Mouse (Mus musculus): Measurements from ENCODE around the gene Slc35e2. TPM values are rescaled to one million over a fixed set of nuclear protein-coding genes. Genes with fewer than 3 reads are reported as not detected.

Gene Slc35e2
- 7.0 and 7.2 TPM in 2 replicates for polyA plus RNA-seq (2015; fragmentation: Nextera tagmentation; extraction: Ambion mirVana)

DNA sequence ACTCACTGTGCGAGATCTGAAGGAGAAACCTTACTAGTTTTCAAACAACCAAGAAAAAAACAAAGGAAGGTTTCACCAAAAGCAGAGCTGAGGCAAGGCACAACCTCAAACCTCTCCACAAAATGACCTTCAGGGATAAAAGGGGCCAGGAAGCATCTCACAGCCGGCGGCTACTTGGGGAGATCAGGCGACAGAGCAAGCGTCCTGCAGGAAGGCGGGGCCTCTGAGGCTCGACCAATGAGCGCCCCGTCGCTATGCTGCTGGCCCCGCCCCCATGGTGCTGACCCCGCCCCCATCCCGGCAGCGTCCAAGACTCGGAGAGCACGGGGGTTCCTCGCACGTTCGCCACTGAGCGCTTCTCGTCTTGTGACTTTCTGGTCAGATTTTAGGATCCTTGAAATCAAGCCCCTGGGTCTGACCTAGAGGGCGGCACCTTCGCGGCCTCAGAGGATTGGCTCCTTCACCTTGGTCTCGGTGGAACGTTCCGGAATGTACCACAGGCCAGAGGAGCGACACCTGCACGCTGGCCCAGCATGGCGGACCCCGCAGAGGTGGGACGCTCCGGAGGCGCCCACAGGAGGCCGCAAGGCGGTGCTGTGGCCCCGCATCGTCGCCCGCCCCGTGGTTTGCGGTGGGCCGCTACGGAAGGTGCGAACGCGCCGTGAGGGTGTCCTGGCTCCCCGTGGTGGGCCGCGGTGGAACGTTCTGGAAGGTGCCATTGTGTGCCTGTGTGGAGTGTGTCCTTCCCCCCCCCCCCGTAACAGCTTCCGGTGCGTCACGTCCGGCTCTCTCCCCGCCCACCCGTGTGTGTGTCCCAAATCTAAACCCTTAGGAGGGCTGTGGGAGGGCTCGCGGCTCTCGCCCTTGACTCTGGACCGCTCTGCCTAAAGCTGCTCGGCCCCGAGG is at the start of gene Slc35e2:
Gene Slc35e2 (plus strand): TSS at position 326 of the 906 bp plus-strand sequence.
- Histone ChIP-seq H3K4me3 (replicated peaks) (peak within 1 kb of the TSS; percentile 85), H3K9me3 (no peaks in the 10 kb centered on the region), H3K4me1 (replicated peaks) (no peaks in the 10 kb centered on the region), H3K27ac (peak within 1 kb of the TSS; percentile 99), H3K27me3 (replicated peaks) (no peaks in the 10 kb centered on the region), H3K4me2 (replicated peaks) (peak within 1 kb of the TSS; percentile 89), H3K36me3 (0 out of 2 replicates have a peak, but pooled peaks cover 5% of the 10 kb centered on the region), H3K9ac (peak within 1 kb of the TSS; percentile 93)
- peak; percentile 96 for ATAC-seq
- WGBS, result under 1% methylated on average over 65 of the region's 65 CpGs

DNA sequence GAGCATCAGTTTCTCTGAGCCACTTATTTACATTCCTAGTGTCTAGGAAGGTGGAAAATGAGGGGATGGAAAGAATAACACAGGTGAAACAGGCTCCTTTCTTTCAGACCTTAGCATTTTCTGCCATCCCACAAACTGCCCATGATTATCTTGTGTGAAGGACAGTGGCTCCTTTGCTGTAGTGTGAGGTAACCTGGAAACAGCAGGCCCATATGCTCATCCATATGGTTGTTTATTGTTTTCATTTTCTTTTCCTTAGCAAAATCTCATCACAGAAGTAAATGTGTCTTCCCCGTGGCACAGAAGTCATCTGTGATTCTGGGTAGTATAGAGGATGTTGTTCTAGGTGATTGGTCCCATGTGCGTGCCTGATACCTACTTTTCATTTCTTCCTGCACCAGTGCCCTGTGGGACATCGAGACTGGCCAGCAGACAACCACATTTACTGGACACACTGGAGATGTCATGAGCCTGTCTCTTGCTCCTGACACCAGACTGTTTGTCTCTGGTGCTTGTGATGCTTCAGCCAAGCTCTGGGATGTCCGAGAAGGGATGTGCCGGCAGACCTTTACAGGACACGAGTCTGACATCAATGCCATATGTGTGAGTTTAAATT is 48.2 kb upstream of the Slc35e2 start:
- no peak overlapping the region for H3K9ac ChIP-seq
- no peaks in the 10 kb centered on the region for H3K27me3 ChIP-seq (replicated peaks)
- H3K4me2 ChIP-seq (replicated peaks), result no peak overlapping the region
- H3K4me3 ChIP-seq (replicated peaks), result no peak overlapping the region
- WGBS, result 90% methylated on average over 6 of the region's 6 CpGs
- peaks cover 35% of the 10 kb centered on the region for H3K36me3 ChIP-seq
- no peaks in the 10 kb centered on the region for H3K9me3 ChIP-seq
- no peak for ATAC-seq
- no peak overlapping the region for H3K27ac ChIP-seq
- H3K4me1 ChIP-seq (replicated peaks), result no peaks in the 10 kb centered on the region

DNA sequence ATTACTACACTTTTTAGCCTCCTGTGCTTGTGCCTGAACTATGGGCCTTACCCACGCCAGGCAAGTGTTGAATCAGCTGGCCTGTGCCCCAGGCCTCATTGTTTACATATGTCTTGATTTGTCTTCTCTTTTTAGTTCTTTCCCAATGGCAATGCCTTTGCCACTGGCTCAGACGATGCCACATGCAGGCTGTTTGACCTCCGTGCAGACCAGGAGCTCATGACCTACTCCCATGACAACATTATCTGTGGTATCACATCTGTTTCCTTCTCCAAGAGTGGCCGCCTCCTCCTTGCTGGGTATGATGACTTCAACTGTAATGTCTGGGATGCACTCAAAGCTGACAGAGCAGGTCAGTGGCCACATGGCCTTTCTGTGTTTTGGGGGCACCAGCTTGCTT is 46.3 kb upstream of the Slc35e2 start:
- Histone ChIP-seq H3K4me2 (replicated peaks) (no peak overlapping the region), H3K27ac (no peak overlapping the region), H3K9ac (no peak overlapping the region), H3K4me3 (replicated peaks) (no peak overlapping the region), H3K36me3 (peaks cover 46% of the 10 kb centered on the region), H3K4me1 (replicated peaks) (0 out of 2 replicates have a peak, but pooled peaks cover 3% of the 10 kb centered on the region), H3K27me3 (replicated peaks) (no peaks in the 10 kb centered on the region), H3K9me3 (no peaks in the 10 kb centered on the region)
- peak; percentile 42; the same call in 1 of the 2 replicates for ATAC-seq
- 72% methylated on average over 4 of the region's 4 CpGs for WGBS

DNA sequence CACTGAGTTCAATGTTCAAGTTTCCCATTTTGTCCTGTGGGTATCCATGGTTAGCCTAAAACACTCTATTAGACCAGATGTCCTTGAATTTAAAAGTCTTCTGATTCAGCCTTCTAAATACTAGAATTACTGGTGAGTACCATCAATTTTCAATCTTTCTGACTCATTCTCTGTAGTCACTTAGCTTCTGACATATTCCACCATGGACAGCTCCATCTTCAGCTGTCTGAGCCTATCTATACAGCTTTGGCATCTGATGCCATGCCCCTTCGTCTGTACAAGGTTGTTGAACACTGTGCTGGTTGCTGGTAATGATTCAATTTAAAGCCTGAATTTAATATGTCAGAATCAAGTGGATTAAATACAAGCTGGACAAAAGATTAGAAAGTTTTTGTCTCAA is 45.8 kb upstream of the Slc35e2 start:
- Histone ChIP-seq H3K9me3 (no peaks in the 10 kb centered on the region), H3K4me2 (replicated peaks) (no peak overlapping the region), H3K9ac (no peak overlapping the region), H3K36me3 (peaks cover 52% of the 10 kb centered on the region), H3K27me3 (replicated peaks) (no peaks in the 10 kb centered on the region), H3K4me1 (replicated peaks) (0 out of 2 replicates have a peak, but pooled peaks cover 4% of the 10 kb centered on the region), H3K4me3 (replicated peaks) (no peak overlapping the region), H3K27ac (no peak overlapping the region)
- WGBS, result 68% methylated on average over 1 of the region's 1 CpGs
- no peak for ATAC-seq

DNA sequence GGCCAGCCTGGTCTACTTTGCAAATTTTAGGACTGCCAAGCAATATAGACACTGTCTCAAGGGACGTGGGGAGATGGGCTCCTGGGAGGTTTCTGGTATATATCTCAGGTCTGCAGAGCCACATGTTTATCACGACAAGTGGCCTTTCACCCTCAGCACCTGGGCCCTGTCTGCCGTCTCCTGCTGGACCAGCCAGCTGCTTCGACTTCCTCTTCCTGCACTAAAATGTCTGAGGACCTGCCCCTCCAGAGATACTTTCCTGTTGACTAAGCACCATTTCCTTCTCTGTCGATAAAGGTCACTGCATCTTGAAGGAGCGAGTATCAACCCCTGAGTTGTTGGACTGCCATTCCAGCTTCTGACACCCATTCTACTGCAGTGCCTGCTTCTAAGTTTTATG is 41.8 kb upstream of the Slc35e2 start:
- H3K4me1 ChIP-seq (replicated peaks), result peaks cover 29% of the 10 kb centered on the region
- no peak for ATAC-seq
- peaks cover 37% of the 10 kb centered on the region for H3K36me3 ChIP-seq
- no peak overlapping the region for H3K9ac ChIP-seq
- no peaks in the 10 kb centered on the region for H3K27me3 ChIP-seq (replicated peaks)
- H3K9me3 ChIP-seq, result no peaks in the 10 kb centered on the region
- H3K4me3 ChIP-seq (replicated peaks), result no peak overlapping the region
- WGBS, result 46% methylated on average over 6 of the region's 6 CpGs
- no peak overlapping the region for H3K4me2 ChIP-seq (replicated peaks)
- H3K27ac ChIP-seq, result no peak overlapping the region

DNA sequence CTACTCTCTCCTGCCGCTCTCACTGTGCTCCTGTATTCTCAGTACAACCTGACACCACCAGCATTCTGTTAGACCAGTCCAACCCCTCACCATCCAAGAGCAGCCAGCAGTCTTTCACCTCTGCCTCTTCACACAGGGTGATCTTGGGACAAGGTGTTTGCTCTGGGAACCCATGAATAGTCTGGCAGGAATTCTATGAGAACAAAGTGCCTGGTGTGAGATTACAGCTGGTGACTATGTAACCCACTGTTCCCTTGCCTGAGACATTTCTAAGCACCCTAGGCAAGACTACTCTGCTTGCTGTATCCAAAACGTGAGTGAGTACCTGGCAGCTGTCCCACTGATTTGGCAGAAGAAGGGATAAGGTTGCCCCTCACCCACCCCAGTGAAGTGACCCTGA is 40.3 kb upstream of the Slc35e2 start:
- no peak overlapping the region for H3K9ac ChIP-seq
- no peaks in the 10 kb centered on the region for H3K27me3 ChIP-seq (replicated peaks)
- H3K36me3 ChIP-seq, result peaks cover 28% of the 10 kb centered on the region; the same call in 1 of the 2 replicates
- WGBS, result 62% methylated on average over 2 of the region's 2 CpGs
- no peak for ATAC-seq
- H3K27ac ChIP-seq, result 0 out of 2 replicates have a peak overlapping the region, but pooled peaks have one; percentile 10
- no peak overlapping the region for H3K4me2 ChIP-seq (replicated peaks)
- no peaks in the 10 kb centered on the region for H3K9me3 ChIP-seq
- no peak overlapping the region for H3K4me3 ChIP-seq (replicated peaks)
- H3K4me1 ChIP-seq (replicated peaks), result peaks cover 37% of the 10 kb centered on the region

DNA sequence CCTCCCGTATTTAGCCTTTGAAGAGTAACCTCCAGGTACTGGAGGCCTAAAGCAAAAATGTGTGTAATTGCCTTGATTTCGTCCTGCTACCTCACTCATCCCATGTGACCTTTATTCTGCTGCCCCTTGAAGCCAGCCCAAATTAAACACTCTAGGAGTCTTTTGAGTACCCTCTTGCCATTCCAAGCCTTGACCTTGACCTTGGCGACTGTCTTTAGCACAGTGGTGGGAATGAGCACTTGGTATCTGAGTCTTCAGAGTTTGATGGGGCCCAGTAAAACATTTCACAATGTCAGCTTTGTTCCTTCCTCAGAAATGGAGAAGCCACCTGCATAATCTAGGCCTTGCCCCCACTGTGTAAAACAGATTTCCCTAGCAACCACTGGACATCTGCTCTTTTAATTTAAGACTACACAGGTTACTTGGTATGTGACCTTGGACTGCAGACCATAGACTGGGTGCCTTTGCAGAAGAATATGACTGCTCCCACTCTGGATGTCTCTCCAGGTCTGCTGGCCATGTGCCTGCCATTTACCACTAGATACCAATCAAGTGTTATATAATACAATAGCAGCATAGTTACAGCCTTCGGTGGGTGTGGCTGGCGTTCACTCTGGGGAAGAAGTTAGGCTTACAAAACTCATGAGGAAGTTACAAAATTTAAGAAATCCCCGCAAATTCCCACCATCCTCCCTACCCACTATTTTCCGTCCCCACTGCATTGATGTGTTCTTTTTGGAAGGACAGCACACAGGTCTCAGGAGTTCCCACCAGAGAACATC is 39.4 kb upstream of the Slc35e2 start, which contains the start of gene Nadk:
Gene Nadk (plus strand): TSS at position 718 of the 782 bp plus-strand sequence.
- Histone ChIP-seq H3K27ac (peak within 1 kb of the TSS; percentile 88), H3K4me3 (replicated peaks) (peak within 1 kb of the TSS; percentile 92), H3K9me3 (no peaks in the 10 kb centered on the region), H3K9ac (peak within 1 kb of the TSS; percentile 41), H3K4me2 (replicated peaks) (peak within 1 kb of the TSS; percentile 81), H3K27me3 (replicated peaks) (no peaks in the 10 kb centered on the region), H3K4me1 (replicated peaks) (peaks cover 44% of the 10 kb centered on the region), H3K36me3 (peaks cover 25% of the 10 kb centered on the region; the same call in 1 of the 2 replicates)
- no peak for ATAC-seq
- 61% methylated on average over 7 of the region's 7 CpGs for WGBS

DNA sequence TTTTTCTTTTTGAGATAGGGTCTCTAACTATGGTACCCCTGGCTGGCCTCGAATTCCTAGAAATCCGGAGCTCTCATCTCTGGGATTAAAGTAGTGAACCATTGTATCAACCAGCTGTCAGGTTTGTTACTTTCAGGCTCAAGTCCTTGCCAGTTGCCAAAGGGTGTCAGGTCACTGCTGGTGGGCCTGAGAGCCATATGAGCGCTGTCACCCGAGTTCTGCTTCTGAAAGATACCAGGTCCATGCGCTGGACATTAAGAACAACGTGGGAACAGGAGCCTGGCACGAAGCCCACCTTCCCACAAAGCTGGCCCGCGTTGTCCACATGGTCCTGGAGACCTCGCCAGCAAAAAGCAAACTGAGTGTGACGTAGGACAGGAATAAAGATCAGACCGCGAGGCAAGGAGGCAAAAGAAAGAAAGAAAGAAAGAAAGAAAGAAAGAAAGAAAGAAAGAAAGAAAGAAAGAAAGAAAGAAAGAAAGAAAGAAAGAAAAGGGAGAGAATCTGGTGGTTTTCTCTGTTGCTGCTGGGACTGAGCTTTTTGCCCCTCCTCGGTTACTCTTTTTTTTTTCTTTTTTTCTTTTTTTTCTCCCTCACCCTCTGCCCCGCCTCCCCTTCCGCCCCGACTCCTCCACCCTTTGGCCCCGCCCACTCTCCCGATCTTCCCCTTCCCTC is 38.4 kb upstream of the Slc35e2 start:
- Histone ChIP-seq H3K9ac (peak overlapping the region; percentile 41), H3K4me1 (replicated peaks) (peaks cover 44% of the 10 kb centered on the region), H3K27ac (peak overlapping the region; percentile 88), H3K27me3 (replicated peaks) (no peaks in the 10 kb centered on the region), H3K4me2 (replicated peaks) (peak overlapping the region; percentile 81), H3K4me3 (replicated peaks) (peak overlapping the region; percentile 92), H3K9me3 (no peaks in the 10 kb centered on the region), H3K36me3 (peaks cover 20% of the 10 kb centered on the region; the same call in 1 of the 2 replicates)
- whole genome bisulfite sequencing, result under 1% methylated on average over 19 of the region's 19 CpGs
- ATAC-seq, result peak; percentile 26

DNA sequence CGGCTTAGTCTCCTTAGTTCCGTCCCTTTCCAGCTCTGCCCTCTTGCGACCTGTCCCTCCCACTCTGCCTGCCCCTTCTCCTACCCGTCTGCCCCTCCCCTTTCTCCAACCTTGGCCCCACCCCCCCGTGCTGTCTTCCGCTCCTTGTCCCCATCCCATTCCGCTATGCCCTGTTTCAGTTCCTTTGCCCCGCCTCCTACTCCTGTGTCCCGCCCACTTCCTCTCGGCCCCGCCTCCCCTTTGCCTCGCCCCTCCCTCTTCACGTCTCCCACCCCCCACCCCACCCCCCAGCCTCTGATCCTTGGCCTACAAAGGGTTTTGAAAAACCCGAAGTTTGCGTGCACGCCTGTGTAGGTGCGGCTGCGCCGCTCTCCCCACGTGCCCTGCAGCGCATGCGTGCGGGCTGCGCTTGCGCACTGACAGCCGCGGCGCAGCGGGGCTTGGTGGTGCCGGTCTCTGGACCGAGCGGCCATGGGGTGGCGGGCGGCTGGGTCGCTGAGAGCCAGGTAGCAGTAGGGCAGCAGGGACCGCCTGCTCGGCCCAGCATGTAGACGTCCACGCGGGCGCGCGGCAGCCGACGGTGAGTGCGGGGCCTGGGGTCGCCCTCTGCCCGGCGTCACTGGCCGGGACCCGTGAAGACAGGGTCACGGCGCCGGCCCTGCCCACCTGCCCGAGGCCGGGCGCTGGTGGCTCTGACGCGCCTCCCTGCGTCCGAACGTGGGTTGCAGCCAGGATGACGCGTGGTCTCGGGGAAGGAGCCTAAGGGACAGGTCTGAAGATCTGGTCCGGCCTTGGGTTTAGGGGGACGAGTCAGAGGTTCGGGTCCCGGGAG is 37.6 kb upstream of the Slc35e2 start:
- H3K4me2 ChIP-seq (replicated peaks), result peak overlapping the region; percentile 81
- H3K27ac ChIP-seq, result peak overlapping the region; percentile 93
- peaks cover 18% of the 10 kb centered on the region; the same call in 1 of the 2 replicates for H3K36me3 ChIP-seq
- under 1% methylated on average over 69 of the region's 69 CpGs for WGBS
- no peaks in the 10 kb centered on the region for H3K27me3 ChIP-seq (replicated peaks)
- peak overlapping the region; percentile 70 for H3K9ac ChIP-seq
- peak; percentile 95 for ATAC-seq
- H3K4me1 ChIP-seq (replicated peaks), result peaks cover 44% of the 10 kb centered on the region
- peak overlapping the region; percentile 92 for H3K4me3 ChIP-seq (replicated peaks)
- H3K9me3 ChIP-seq, result no peaks in the 10 kb centered on the region

DNA sequence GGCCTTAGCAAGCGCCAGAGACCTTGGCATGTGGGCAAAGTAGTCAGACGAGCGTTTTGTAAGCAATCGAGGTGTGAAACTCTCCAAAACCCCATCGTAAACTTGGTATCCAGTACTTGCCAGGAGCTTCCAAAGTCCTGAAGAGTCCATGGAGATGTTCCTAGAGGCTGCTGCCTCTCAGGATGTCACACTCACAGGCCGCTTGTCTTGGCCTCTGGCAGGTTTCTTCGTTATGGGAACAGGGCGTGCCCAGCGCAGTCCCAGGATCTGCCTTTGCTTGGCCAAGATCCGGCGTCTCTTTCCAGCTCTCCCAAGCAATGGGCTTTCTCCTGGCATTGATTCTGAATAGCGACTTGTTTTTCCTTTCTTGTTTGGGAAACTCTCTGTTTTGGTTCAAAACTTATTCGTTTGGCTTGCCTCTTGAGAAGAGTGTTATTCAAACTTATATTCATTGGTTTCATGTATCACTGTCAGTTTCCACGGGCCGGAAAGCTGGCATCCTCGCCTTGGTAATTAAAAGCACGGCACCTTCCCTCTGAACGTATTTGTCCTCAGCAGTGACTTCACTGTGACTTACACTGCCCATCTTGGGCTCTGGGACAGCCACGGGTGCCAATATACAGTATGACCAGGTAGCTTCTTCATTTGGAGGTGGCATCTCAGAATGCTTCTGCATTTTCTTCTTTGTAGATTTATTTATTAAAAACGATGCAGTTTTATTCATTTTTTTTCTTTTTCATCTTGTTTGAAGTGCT is 36.7 kb upstream of the Slc35e2 start:
- Histone ChIP-seq H3K27ac (peak overlapping the region; percentile 93), H3K9me3 (no peaks in the 10 kb centered on the region), H3K36me3 (peaks cover 10% of the 10 kb centered on the region; the same call in 1 of the 2 replicates), H3K9ac (peak overlapping the region; percentile 70), H3K27me3 (replicated peaks) (no peaks in the 10 kb centered on the region), H3K4me2 (replicated peaks) (peak overlapping the region; percentile 81), H3K4me3 (replicated peaks) (peak overlapping the region; percentile 92), H3K4me1 (replicated peaks) (peaks cover 41% of the 10 kb centered on the region)
- 10% methylated on average over 20 of the region's 20 CpGs for WGBS
- no peak for ATAC-seq
